Mouse (Mus musculus): ENCODE measurements around the gene Grid2ip.

DNA sequence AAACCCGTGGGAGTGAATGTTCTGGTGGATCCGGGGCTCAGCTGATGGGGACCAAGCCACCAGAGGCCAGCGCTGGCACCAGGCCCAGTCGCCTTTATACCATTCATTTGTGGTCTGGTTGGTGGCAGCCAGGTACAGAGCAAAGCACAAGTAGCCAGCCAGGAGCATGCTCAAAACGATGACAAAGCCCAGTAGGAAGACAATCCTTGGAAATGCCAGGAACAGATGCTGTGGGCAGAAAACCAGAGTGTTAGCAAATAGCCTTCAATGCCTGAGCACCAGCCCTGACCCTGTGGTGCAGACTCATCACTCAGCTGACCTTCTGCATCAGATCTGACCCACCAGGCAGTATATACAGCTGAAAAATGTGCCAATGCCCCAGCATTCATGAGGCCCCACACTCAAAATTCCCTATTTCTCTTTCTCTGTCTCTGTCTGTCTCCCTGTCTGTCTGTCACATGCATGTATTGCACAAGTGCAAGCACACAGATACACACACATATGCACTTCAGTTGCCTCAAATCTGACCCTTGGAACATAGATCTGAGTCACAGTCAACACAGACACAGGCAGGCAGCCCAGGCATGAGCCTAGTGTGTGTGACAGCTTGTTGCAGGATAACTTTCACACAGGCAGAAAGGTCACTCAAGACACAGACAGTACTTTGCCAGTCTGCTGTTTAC lies 40.4 kb upstream of the Grid2ip start:
- TF ChIP-seq CTCF (conservative IDR thresholded peaks at IDR 0.05; ENCODE audit: low read length) (no peak), POU5F1 (IDR thresholded peaks at IDR 0.05; ENCODE audit: borderline replicate concordance, low read length) (no peak)
